Mouse (Mus musculus) yolk sac, embryonic 10.5 days (tissue): ENCODE results near the gene Gm20388.

ENCODE experiments used
- DNase-seq: peaks from one replicate; pipeline ENCODE4 v3.0.0-alpha.2; 2017; ENCODE audit warnings: low spot score

Gene Gm20388

DNA sequence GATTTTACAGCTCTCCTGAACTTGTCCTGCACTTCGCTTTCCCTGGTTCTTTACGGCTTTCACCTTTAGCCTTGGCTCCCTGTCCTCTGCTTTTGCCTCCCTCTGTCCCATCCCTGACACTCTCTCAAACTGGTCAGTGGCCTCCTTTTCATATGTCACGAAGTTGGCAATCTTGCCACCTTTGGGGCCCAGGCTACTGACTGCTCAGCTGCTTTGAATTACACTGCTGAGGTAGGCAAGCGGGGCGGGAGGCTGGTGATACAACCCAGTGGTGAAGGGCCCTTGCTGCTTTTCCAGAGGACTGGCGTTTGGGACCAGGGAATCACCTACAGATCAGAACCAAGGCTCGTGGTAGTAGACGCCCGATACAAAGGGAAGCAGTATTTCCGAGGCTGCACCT is 3465.1 kb downstream of the Gm20388 start:
- DNase-seq = no peak

DNA sequence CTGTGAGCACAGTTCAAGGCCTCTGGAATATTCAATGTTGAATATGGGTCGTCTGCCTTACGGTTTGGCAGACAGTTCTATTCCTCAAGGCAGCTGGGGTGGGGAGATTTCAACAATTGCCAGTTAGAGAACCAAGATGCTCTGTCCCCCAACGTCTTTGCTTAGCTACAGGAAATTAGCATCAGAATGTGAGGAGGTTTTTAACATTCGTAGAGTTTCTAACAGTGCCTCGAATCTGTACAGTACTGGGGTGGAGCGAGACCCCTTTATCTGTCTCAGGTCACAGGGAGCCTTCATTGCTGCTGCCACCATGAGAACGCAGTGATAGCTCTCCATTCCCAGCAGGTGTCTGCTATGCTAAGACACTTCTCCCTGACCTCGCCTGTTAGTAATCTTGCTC is 3465.5 kb downstream of the Gm20388 start:
- DNase-seq = no peak

DNA sequence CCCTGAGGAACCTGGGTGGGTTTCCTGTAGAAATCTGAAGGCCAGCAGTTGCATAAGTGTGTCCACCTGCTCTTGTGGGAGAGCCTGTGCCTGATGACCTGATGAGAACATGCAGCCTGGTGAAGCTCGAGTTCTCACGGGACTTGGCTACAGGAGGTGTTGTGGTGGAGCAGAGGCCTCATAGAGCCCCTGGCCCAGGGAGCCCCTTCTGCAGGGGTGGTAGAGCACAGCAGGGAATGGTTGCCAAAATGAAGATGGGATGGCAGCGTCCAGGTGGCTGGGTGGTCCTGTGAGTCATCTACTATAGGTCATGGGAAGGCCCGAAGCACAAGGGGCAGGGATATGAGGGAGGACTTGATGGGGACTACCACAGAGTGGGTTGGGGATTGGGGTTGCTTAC is 3471.1 kb downstream of the Gm20388 start:
- no peak for DNase-seq

DNA sequence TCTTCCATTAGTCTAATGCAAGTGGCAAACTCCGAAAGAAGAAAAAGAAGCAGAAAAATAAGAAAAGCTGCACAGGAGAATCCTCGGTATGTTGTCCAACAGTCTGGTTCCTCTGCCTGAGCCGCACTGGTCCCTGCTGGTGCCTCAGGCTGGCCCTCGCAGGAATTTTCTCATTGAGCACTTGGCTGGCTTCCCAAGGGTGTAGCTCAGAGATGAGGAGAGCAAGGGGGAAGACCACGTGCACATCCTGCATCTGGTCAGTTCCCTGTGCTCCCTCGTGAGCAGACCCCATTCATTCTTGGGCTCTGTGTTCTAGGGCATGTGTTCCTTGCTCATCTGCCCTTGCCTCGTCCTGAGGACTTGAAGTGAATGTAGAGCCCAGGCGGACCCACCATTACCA is 3471.9 kb downstream of the Gm20388 start:
- DNase-seq = no peak

DNA sequence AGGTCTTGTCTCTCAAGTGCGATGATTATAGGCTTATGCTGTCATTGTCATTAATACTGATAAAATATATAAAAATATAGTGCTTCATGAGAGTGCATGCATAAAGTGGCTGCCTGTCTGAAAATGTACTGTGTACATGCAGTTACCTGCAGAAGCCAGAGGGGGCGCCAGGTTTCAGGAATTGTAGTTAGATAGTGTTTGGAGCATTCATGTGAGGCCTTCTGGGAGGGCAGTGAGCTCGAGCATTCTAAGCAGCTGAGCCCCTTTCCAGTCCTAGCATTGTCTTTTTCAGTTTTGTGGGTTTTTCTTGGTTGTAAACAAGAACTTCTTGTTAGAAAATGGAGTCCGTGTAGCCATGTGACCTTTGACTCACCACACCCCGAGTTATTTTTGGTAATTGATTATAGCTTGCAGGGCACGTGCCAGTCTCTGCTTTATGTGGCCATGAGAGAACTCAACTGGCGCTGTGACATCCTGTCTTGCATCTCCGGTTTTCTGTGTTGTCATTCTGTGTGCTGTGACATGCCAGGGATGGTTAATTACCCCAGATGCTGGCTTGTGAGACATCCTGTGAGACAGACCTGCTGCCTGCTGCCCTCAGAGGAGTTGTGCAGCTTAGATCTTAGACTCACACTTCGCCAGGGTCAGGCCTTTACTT is 3474.4 kb downstream of the Gm20388 start:
- no peak for DNase-seq

DNA sequence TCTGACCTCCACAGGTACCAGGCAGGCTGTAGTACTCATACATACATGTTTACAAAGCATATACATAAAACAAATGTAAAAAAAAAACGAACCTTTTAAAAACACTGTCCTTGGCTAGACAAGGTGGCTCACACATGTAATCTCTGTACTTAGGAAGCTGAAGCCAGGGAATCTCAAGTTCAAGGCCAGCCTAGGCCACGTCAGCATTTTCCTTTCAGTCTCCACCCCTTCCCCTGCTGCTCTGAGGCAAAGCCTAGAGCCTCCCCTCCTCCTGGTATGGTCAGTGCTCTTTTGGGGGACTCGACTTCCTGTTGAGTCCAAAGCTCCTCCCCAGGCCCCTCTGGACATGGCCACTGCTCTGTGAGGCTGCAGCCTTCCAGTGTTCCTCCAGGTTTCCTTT is 3476.4 kb downstream of the Gm20388 start:
- no peak for DNase-seq

DNA sequence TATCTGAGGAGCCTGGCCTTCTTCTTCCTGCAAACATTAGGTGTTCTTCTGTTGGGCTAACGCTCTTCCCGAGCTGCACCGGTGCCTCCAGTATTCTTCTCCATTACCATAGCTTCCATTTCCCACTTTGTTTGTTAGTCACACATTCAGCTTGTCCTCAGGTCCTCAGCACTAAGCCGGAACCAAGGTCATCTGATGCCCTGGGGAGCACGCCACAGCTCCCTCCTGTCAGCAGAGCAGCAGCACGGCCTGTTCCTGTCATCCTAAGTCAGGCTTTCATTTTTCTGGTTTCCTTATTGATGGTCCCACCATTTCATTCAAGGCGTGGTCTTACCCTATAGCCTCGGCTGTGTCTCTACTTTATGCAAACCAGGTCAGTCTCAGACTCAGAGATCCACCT is 3477.2 kb downstream of the Gm20388 start:
- DNase-seq = no peak

DNA sequence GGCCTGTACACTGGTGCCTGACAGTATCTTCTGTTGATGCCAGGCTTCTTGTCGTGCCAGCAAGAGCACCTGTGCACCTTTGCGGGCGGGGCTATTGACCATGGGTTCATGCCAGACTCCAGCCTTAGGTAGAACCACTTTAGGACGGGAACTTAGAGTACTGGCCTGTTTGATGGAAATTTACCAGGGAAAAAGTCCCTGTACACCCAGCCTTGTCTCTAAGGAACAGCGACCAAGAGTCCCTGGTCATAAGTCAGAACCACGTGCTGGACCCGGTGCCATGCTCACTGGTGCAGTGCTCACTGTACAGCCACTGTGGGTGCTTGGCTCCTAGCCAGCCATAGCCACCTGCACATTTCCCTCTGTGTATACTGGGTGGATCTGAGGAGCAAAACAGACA is 3478.4 kb downstream of the Gm20388 start:
- DNase-seq = no peak

DNA sequence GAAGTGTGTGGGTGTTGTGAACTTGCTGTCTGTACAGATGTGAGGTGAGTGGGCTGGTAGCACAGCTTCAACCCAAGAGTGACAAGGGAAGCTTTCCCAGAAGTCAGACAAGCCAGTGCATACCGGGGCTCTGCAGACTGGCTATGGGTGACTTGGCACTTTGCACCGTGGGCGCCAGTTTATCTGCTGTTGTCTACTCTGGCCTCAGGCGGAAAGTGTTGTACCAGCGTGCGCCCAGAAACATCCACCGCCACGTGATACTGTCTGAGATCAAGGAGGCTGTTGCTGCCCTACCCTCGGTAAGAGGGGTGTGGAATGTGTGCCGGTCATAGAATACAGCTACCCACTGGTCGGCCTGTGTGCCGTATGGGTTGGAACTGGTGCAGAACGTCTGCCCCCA is 3487.7 kb downstream of the Gm20388 start:
- DNase-seq = no peak

DNA sequence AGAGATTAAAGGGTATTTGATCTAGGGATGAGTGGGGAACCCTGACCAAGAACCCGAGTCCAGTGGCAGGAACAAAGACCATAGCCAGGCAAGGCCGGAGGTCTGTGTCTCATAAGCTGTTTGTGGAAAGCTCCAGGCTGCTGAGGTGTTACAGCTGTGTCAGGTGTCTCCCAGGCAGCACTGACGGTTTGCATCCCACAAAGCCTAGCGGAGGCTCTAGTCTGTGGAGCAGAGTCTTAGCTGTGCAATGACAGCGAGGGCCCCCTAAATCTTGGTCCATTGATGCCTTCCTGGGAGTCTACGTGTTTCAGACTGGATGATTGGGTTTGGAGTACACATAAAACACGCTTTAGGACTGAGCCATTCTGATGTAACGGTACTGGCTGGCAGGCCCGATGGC is 3491.3 kb downstream of the Gm20388 start:
- DNase-seq = no peak

DNA sequence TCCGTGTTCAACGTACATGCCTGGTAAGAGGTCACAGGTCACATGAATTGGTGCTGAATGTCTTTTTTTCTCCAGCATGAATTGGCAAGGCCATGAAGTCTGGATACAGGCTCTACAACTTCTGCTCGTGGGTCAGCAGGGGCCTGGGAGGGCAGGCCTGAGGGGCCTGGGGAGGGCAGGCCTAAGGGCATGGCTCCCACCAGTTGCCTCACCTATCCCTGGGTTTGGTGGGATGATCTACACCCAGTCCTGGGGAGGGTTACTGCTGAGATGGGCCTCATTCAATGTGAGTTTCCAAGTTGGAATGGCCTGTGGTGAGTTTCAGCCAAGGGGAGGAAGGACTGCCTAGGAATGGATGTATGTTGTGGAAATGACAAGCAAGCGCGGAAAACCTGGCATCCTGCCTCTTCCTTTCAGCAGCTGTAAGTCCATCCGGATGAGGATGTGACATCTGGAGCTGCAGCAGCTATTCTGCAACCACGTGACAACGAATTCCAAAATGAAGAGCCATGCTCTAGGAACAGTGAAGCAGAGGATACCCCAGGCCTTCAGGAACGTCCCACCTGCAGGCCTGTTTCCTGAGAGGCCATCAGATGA is 3492.2 kb downstream of the Gm20388 start:
- DNase-seq = no peak

DNA sequence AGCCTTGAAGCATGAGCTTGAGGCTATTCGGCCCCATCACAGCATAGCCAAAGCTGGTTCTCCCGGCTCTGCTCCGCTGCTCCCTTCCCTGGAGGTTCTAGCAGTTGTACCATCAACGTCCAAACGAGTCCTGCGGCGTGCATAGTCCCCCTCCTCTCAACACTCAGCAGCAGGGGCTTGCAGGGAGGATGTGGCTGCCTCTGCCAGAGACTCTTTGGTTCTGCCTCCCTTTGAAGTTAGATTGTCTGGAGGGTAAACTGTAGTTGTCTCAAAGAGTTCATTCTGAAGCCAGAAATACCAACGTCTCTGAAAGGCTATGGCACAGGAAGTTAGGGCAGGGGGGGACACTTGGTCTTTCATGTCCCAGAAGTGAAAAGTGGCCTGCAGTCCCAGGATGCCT is 3493.9 kb downstream of the Gm20388 start:
- DNase-seq = no peak

DNA sequence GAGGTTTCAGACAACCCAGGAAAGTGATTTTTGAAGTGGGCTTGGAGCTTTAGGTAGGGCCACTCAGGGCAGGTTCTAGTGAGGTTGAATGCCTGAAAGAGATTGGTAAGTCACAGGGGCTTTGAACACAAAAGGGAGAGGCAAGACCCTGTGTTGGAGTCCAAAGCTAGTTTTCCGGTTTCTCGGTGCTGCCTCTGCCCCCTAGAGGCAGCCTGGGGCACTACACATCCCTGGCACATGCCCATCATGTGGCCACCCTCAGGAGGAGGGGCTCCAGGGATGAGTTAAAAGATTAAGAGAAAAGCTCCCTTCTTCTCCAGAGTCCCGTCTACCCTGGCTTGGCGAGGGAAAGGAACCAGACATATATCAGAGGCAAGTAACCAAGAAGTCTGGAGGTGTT is 3496.1 kb downstream of the Gm20388 start, which contains the start of gene Mc1r:
Gene Mc1r (plus strand): TSS at position 322 of the 400 bp plus-strand sequence.
- no peak for DNase-seq

DNA sequence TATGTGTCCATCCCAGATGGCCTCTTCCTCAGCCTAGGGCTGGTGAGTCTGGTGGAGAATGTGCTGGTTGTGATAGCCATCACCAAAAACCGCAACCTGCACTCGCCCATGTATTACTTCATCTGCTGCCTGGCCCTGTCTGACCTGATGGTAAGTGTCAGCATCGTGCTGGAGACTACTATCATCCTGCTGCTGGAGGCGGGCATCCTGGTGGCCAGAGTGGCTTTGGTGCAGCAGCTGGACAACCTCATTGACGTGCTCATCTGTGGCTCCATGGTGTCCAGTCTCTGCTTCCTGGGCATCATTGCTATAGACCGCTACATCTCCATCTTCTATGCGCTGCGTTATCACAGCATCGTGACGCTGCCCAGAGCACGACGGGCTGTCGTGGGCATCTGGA is 3497.0 kb downstream of the Gm20388 start:
- DNase-seq = no peak

DNA sequence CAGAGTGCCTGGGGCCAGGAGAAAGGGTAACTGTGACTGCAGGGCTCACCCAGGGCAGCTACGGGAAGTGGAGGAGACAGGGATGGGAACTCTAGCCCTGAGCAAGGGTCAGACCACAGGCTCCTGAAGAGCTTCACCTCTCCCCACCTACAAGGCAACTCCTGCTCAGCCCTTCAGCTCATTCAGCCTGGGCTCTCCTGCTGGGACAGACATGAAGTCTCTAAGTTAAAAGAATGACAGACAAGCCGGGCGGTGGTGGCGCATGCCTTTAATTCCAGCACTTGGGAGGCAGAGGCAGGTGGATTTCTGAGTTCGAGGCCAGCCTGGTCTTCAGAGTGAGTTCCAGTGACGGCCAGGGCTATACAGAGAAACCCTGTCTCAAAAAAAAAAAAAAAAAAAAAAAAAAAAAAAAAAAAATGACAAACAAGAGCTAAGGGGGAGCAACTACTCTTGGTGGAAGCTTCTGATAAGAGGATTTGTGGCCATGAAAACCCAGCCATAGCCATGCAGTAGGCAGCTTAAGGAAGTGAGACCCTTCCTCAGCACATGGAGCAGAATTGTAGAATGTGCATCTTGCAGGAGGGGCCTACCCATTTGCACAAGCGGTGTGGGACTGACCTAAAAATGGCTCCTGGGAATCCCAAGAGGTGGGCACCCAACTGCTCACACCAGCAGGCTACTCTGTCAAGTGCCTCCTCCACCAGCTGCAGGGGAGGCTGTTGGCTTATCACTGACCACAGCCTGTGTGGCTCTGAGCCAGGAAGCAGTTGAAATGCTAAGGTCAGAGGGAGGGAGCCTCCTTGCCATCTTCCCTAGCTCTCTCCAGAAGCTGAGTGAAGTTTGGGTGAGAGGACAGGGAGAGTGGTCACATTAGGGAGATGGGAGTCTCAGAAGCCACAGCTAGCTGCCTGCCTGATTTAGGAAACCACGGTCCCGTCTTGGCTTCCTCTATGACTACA is 3498.2 kb downstream of the Gm20388 start:
- DNase-seq = no peak

DNA sequence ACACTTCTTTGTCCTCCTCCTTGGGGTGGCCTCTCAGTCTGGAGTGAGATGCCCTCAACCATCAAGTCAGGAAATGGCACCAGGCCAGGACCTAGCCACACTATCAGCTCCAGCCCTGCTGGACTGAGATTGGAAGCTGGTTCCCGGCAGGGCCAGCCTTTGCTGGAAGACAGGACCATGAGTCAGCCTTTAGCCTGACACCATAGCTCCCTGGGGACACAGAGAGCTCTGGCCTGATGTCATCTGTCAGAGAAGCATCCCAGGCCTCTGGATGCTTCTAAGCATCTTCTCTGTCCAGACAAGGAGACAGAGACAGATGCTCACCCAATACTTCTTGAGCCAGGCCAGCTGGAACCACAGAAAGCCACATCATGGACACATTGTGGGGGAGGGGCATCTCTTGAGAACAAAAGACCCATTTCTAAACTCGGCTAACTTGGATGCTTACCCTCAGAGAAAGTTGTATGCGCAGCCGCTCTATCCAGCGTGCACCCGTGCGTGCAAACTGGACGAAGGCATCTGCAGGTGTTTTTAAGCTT is 3499.5 kb downstream of the Gm20388 start:
- DNase-seq = no peak

DNA sequence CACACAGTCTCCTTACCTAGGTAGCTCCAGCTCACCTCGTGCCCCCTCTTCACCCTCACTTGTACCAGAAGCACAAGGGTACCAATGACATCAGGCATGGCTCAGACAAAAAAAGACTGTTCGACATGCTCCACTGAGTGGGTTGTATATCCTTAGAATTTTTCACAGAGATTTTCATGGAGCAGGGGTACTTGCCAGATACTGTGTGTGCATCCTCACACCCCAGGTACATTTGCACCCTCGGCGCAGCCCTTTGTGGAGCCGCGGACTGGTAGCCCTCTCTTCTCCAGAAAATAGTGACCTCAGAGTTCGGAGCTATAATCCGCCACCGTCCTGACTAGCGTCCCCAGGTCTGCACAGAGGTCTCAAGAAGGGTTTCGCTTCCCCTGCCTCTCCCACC is 3500.1 kb downstream of the Gm20388 start:
- no peak for DNase-seq

DNA sequence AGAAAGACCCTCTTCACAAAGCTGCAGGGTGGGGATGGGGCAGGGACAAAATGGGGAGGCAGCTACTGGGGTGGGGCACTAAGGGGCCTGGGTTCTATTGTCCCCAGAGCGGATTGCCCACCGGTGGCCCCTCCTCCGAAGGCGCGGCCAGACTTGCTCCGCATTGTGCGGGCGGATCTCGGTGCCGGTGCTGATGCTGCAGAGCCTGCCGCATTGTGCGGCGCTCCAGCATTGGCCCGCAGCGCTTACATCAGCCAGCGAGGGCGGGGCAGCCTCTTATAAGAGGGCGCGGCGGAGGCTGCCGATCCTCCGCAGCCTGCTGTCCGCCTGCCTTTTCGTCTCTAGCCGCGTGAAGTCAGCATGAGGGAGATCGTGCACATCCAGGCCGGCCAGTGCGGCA is 3500.6 kb downstream of the Gm20388 start, which contains the start of gene Tubb3:
Gene Tubb3 (plus strand): TSS at position 179 of the 400 bp plus-strand sequence.
- no peak for DNase-seq

DNA sequence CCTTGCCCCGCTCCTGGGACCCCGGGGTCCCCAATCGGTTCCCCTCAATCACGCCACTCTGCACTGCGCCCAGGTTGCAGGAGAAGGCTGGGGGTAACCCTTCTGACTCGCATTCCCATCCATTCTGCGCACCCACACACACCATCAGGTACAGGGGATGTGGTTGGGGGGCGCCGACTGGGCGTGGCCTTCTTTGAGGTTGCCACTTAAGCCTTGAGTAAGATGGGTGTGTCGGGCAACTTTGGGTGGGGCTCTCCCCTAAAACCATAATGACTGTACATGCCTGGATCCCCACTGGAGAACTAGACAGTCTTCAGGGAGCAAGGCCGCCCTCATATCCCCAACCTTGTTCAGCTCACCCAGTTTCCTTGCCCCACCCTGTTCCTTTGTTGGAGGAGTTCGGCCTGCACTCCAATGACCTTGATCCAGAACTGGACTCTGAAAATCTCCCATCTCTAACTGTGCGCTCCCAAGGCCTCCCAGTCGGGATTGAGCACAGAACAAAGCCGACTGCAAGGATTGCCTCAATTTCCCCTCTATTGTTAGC is 3501.2 kb downstream of the Gm20388 start:
- DNase-seq = no peak

DNA sequence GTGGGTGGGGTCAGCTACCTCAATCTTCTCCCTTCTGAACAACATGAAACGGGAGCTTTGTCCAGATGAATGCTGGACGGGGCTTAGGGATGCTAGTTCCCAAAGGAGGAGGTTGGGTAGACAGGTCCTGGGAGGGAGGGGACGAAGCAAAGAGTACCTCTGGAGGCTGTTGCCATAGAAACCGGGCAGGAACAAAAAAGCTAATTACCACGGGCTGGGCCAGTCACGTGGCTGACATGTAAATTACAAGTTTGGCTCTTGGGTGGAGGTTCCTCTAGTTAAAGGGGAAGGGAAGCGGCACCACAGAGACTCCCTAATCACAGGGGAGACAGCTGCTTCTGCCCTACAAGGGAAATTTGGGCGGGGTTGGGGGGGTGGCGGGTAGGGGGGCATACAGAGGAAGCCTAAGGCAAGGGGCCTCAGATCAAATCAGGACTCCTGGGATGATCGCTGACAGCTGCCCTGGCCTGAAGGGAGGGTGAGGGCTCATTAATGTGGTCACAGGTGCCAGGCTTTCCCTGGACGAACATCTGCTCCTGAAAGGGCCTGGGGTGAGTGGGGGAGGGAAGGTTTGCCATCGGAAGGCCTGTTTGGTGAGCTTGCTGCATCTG is 3502.0 kb downstream of the Gm20388 start:
- no peak for DNase-seq

DNA sequence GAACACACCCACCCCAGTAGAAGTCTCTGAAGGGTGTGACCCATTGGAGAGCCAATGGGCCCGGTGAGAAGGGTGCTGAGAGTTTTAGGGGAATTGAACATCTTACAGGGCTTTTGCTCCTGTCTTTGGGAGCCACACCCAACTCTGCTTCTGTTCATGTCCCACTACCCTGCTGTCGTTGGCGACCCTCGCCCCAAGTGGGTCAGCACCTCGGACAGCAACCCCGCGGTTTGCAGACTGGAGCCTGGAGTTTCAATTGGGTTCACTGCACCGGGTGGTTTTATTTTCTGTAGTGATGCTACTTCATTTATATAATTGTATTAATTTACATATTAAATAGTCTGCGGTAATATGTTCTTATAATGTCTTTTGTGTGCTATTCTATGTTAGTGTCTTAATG is 3503.6 kb downstream of the Gm20388 start:
- no peak for DNase-seq
